Comparison of ENCODE assay signal across 8 mouse cellular contexts in genomic region chr8:91991542-91992452, GRCm38 (mm10).
DNase-seq lines count a peak whose midpoint lies in the region; ATAC-seq lines count a peak whose summit lies in the region.

No protein-coding gene starts in this region.

- 25% methylated on average over 25 of the region's 25 CpGs for WGBS in lung, embryonic 15.5 days
- 21% methylated on average over 25 of the region's 25 CpGs for WGBS in heart, embryonic 12.5 days

- peak overlapping the region; percentile 49 for H3K4me2 ChIP-seq in lung, embryonic 15.5 days
- peak overlapping the region; percentile 59 for H3K4me2 ChIP-seq in heart, embryonic 12.5 days

- H3K4me3 ChIP-seq in lung, embryonic 15.5 days = peak overlapping the region; percentile 6; the same call in 1 of the 2 replicates
- peak overlapping the region; percentile 33 for H3K4me3 ChIP-seq in heart, embryonic 12.5 days

- H3K27me3 ChIP-seq in lung, embryonic 15.5 days = peaks cover 9% of the 10 kb centered on the region; the same call in 1 of the 2 replicates
- peaks cover 43% of the 10 kb centered on the region for H3K27me3 ChIP-seq in heart, embryonic 12.5 days (replicated peaks)

- DNase-seq in lung, postnatal 10 days = no peak
- DNase-seq in liver = peak; percentile 18
- DNase-seq in retina, postnatal 1 day = peak; percentile 70
- DNase-seq in cerebellum, adult 18-20 months = no peak
- no peak for DNase-seq in T-cell, adult 2 months (ENCODE audit: low spot score)

- no peaks in the 10 kb centered on the region for H3K9me3 ChIP-seq in lung, embryonic 15.5 days
- H3K9me3 ChIP-seq in heart, embryonic 12.5 days (replicated peaks) = no peaks in the 10 kb centered on the region

- no peak for ATAC-seq in lung, embryonic 15.5 days (ENCODE audit: borderline replicate concordance, extremely low read depth, low FRiP score, low TSS enrichment)
- no peak for ATAC-seq in heart, embryonic 12.5 days (ENCODE audit: insufficient number of reproducible peaks, low FRiP score)
- ATAC-seq in granulocyte monocyte progenitor cell, adult 5-6 weeks (replicated peaks; ENCODE audit: poor library complexity, severe bottlenecking) = no peak

- H3K36me3 ChIP-seq in lung, embryonic 15.5 days = no peaks in the 10 kb centered on the region
- H3K36me3 ChIP-seq in heart, embryonic 12.5 days = no peaks in the 10 kb centered on the region

- H3K27ac ChIP-seq in lung, embryonic 15.5 days = peak overlapping the region; percentile 41; the same call in 1 of the 2 replicates
- H3K27ac ChIP-seq in heart, embryonic 12.5 days (ENCODE audit: poor library complexity, severe bottlenecking) = peak overlapping the region; percentile 86

- H3K9ac ChIP-seq in lung, embryonic 15.5 days = no peak overlapping the region
- H3K9ac ChIP-seq in heart, embryonic 12.5 days = peak overlapping the region; percentile 49; the same call in 1 of the 2 replicates

- peaks cover 54% of the 10 kb centered on the region for H3K4me1 ChIP-seq in lung, embryonic 15.5 days
- H3K4me1 ChIP-seq in heart, embryonic 12.5 days (replicated peaks) = peaks cover 57% of the 10 kb centered on the region

Comparison
In these comparisons a context has a peak if more than half of its experiments do, and no peak if none do; other contexts are left out.
1. DNase-seq: peak in liver (single experiment) and retina, postnatal 1 day (single experiment); none in lung, postnatal 10 days (single experiment), cerebellum, adult 18-20 months (0 of 2) and T-cell, adult 2 months (single experiment).